Mouse (Mus musculus) ES-Bruce4 (cell line): ENCODE measurements around the gene Slc25a40. TPM values are rescaled to one million over a fixed set of nuclear protein-coding genes. Genes with fewer than 3 reads are reported as not detected.

ENCODE experiments used
- H3K27ac ChIP-seq: 2 replicates; pipeline ENCODE4 v1.5.1; 2012; ENCODE audit warnings: low read length, inconsistent platforms; ENCODE audit not compliant: insufficient read depth
- H3K27me3 ChIP-seq: 2 replicates; pipeline ENCODE4 v1.6.1; 2012; ENCODE audit warnings: mild to moderate bottlenecking, low read length, inconsistent platforms; ENCODE audit not compliant: control insufficient read depth, poor library complexity, insufficient read depth, severe bottlenecking
- H3K36me3 ChIP-seq: 2 replicates; pipeline ENCODE4 v1.6.1; 2012; ENCODE audit warnings: inconsistent platforms, mild to moderate bottlenecking, low read length, moderate library complexity; ENCODE audit not compliant: control insufficient read depth, poor library complexity, insufficient read depth, severe bottlenecking
- H3K4me1 ChIP-seq: one replicate; pipeline ENCODE4 v1.8.1; 2011; ENCODE audit warnings: low read length; ENCODE audit not compliant: control insufficient read depth, insufficient read depth
- H3K4me3 ChIP-seq: 2 replicates; pipeline ENCODE4 v1.5.1; 2011; ENCODE audit warnings: low read depth, mild to moderate bottlenecking, low read length
- H3K9ac ChIP-seq: 2 replicates; pipeline ENCODE4 v1.6.1; 2012; ENCODE audit warnings: low read depth, mild to moderate bottlenecking, inconsistent platforms; ENCODE audit not compliant: poor library complexity, severe bottlenecking
- H3K9me3 ChIP-seq: replicated peaks from 2 replicates; pipeline ENCODE4 v1.6.1; 2012; ENCODE audit warnings: mild to moderate bottlenecking, low read length, inconsistent platforms; ENCODE audit not compliant: control insufficient read depth, poor library complexity, insufficient read depth, severe bottlenecking
- CTCF ChIP-seq: IDR thresholded peaks from one replicate; pipeline ENCODE4 v1.8.1; 2011; ENCODE audit warnings: low read depth, low read length
- EP300 ChIP-seq: IDR thresholded peaks from 2 replicates; pipeline ENCODE4 v1.6.1; 2011; ENCODE audit warnings: low read depth, low read length; ENCODE audit not compliant: insufficient read depth
- POLR2A ChIP-seq: IDR thresholded peaks from one replicate; pipeline ENCODE4 v1.8.1; 2011; ENCODE audit warnings: low read length; ENCODE audit not compliant: insufficient read depth
- polyA plus RNA-seq: library from polyadenylated mRNA; stranded (reverse); fragments of >200 nt; gene quantifications from 2 replicates; pipeline ENCODE4 v1.2.4, GENCODE M21; 2011; ENCODE audit warnings: low read depth; ENCODE audit not compliant: missing spikeins, insufficient read depth, insufficient read length

The Slc25a40 gene
- polyA plus RNA-seq, 1 experiment: 77.4 TPM

- Histone ChIP-seq H3K4me1 (peaks cover 3% of the 10 kb centered on the region), H3K27ac (no peak overlapping the region), H3K4me3 (no peak overlapping the region), H3K9ac (no peak overlapping the region), H3K36me3 (no peaks in the 10 kb centered on the region), H3K9me3 (no peaks in the 10 kb centered on the region), H3K27me3 (no peaks in the 10 kb centered on the region)
- no peak for TF ChIP-seq CTCF
- no peak for TF ChIP-seq POLR2A
- no peak for TF ChIP-seq EP300
Observed at GRCm38 (mm10) chr5:8489471-8490110, 66.9 kb downstream of the Slc25a40 start.

GRCm38 (mm10) chr5:8491778-8492177 is 69.1 kb downstream of the Slc25a40 start:
- TF ChIP-seq POLR2A (no peak), CTCF (no peak), EP300 (no peak)
- Histone ChIP-seq H3K27me3 (no peaks in the 10 kb centered on the region), H3K4me3 (no peak overlapping the region), H3K4me1 (peaks cover 3% of the 10 kb centered on the region), H3K9me3 (no peaks in the 10 kb centered on the region), H3K36me3 (no peaks in the 10 kb centered on the region), H3K9ac (no peak overlapping the region), H3K27ac (no peak overlapping the region)

Other genes with a start within 250 kb of the Slc25a40 start
- 5.6 and 7.7 TPM in 2 replicates for gene Adam22, start 54.7 kb upstream of the Slc25a40 start, polyA plus RNA-seq
- 207 and 213 TPM in 2 replicates for gene Dbf4, start 134 bp upstream of the Slc25a40 start, polyA plus RNA-seq
- 4.1 and 4.6 TPM in 2 replicates for gene Rundc3b, start 200.1 kb downstream of the Slc25a40 start, polyA plus RNA-seq
- gene Abcb1a, start 237.2 kb downstream of the Slc25a40 start, polyA plus RNA-seq: 8.4 and 8.9 TPM in 2 replicates